Mouse (Mus musculus) CH12.LX (cell line): ENCODE measurements around the gene Tmppe.

Source experiments
- CTCF ChIP-seq, 2 experiments: IDR thresholded peaks in 1 of 2; conservative IDR thresholded peaks in 1 of 2; 2 replicates each; pipeline ENCODE4 v1.5.1; 2011 to 2012; ENCODE audit warnings: low read depth in 2 of 2, low read length in 2 of 2, improper control_type of control experiment in 1 of 2, inconsistent platforms in 1 of 2, mild to moderate bottlenecking in 1 of 2, moderate library complexity in 1 of 2
- ETS1 ChIP-seq: conservative IDR thresholded peaks from 2 replicates; pipeline ENCODE4 v1.6.1; 2012; ENCODE audit warnings: low read depth, mild to moderate bottlenecking, inconsistent platforms, low read length, improper control_type of control experiment, moderate library complexity
- POLR2A ChIP-seq: IDR thresholded peaks from 2 replicates; pipeline ENCODE4 v1.6.1; 2011; ENCODE audit warnings: low read depth, mild to moderate bottlenecking, improper control_type of control experiment, low read length
- RAD21 ChIP-seq: IDR thresholded peaks from 2 replicates; pipeline ENCODE4 v1.6.1; 2011; ENCODE audit warnings: low read depth, mild to moderate bottlenecking, low read length, improper control_type of control experiment, moderate library complexity

GRCm38 (mm10) chr9:114368471-114368858 is 32.4 kb upstream of the Tmppe start:
- TF ChIP-seq CTCF (conservative IDR thresholded peaks at IDR 0.05 in 1 of 2, IDR thresholded peaks at IDR 0.05 in 1 of 2; ENCODE audit: low read depth in 2 of 2, low read length in 2 of 2) (no peak), RAD21 (no peak), ETS1 (no peak), POLR2A (no peak)
